Mouse (Mus musculus): ENCODE measurements around the gene D330045A20Rik. TPM values are rescaled to one million over a fixed set of nuclear protein-coding genes. Genes with fewer than 3 reads are reported as not detected.
"Not testable (repeated sequence)": the region's sequence is repeated elsewhere in the genome, so short reads cannot be mapped to it uniquely, and the experiment has no call there.

Gene D330045A20Rik
- total and polyA plus RNA-seq, 3 experiments: 2.7 to 3.1 TPM; not detected in 1

DNA sequence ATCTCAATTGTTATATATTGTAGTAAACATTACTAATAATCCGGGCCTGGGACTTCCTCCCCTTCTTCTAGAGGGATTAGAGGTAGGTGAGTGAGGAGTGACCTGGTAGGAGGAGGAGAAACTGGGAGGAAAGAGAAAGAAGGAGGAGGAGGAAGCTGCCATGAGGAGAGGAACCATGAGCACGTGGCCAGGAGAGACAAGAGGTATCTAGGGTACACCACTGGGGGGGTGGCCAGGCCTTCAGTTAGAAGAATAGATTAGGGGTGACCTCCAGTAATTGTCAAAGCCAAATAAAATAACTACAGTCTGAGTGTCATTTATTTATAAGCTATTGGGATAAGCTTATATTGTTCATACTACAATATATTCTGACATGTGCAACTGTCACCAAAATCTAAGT is 45.0 kb upstream of the D330045A20Rik start:
- Histone ChIP-seq H3K9ac (ENCODE audit: control insufficient read depth, low read depth, low read length, poor library complexity, severe bottlenecking) (no peak overlapping the region), H3K36me3 (ENCODE audit: control insufficient read depth in 1 of 2, insufficient read depth in 2 of 2, low read length in 2 of 2) (peaks cover 0 to 4% of the 10 kb centered on the region in 2 experiments; a peak in 2 of 4 replicates), H3K27ac (ENCODE audit: control insufficient read depth, low read depth, low read length) (no peak overlapping the region), H3K79me2 (ENCODE audit: control insufficient read depth, insufficient read depth, low read length, poor library complexity) (no peaks in the 10 kb centered on the region), H3K4me1 (ENCODE audit: control insufficient read depth in 1 of 2, insufficient read depth in 2 of 2, low read length in 2 of 2) (0 out of 4 replicates have a peak, but pooled peaks cover 0 to 3% of the 10 kb centered on the region in 2 experiments), H3K9me3 (replicated peaks; ENCODE audit: insufficient read depth, low read length) (no peaks in the 10 kb centered on the region), H3K4me3 (ENCODE audit: control insufficient read depth in 1 of 2, insufficient read depth in 1 of 2, low read depth in 2 of 2, low read length in 2 of 2) (no peak overlapping the region), H3K27me3 (ENCODE audit: control insufficient read depth in 1 of 2, insufficient read depth in 2 of 2, low read length in 2 of 2) (no peaks in the 10 kb centered on the region)
- peak; percentile 31 for DNase-seq (ENCODE audit: low read depth, low spot score)
- TF ChIP-seq MAX (IDR thresholded peaks at IDR 0.05; ENCODE audit: low read length) (peak; percentile 74), USF2 (IDR thresholded peaks at IDR 0.05; ENCODE audit: borderline replicate concordance in 1 of 2, insufficient read depth in 1 of 2, low read depth in 1 of 2, low read length in 2 of 2) (no peak), MYC (IDR thresholded peaks at IDR 0.05; ENCODE audit: low read depth, low read length) (peak; percentile 80), GATA1 (IDR thresholded peaks at IDR 0.05; ENCODE audit: low read depth, low read length) (0 out of 2 replicates have a peak, but pooled peaks have one; percentile 25), TBP (IDR thresholded peaks at IDR 0.05; ENCODE audit: low read depth, low read length) (no peak), EP300 (IDR thresholded peaks at IDR 0.05; ENCODE audit: low read depth in 1 of 2, low read length in 2 of 2) (peak in 1 of 2 experiments; percentile 50; a peak in 2 of 4 replicates), USF1 (IDR thresholded peaks at IDR 0.05; ENCODE audit: low read depth, low read length) (peak; percentile 56; the same call in 1 of the 2 replicates)

DNA sequence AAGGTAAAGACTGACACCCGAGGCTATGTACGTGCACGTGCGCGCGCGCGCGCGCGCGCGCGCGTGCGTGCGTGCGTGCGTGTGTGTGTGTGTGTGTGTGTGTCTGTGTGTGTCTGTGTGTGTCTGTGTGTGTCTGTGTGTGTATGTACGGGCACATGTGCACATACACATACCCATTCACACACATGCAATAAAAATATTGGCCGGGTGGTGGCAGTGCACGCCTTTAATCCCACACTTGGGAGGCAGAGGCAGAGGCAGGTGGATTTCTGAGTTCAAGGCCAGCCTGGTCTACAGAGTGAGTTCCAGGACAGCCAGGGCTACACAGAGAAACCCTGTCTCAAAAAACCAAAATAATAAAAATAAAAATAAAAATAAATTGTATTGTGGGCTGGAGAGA is 39.1 kb upstream of the D330045A20Rik start:
- H3K4me3 ChIP-seq (ENCODE audit: control insufficient read depth in 1 of 2, insufficient read depth in 1 of 2, low read depth in 2 of 2, low read length in 2 of 2); H3K4me1 ChIP-seq (ENCODE audit: control insufficient read depth in 1 of 2, insufficient read depth in 2 of 2, low read length in 2 of 2); H3K27me3 ChIP-seq (ENCODE audit: control insufficient read depth in 1 of 2, insufficient read depth in 2 of 2, low read length in 2 of 2); H3K9ac ChIP-seq (ENCODE audit: control insufficient read depth, low read depth, low read length, poor library complexity, severe bottlenecking); H3K36me3 ChIP-seq (ENCODE audit: control insufficient read depth in 1 of 2, insufficient read depth in 2 of 2, low read length in 2 of 2); H3K27ac ChIP-seq (ENCODE audit: control insufficient read depth, low read depth, low read length); H3K9me3 ChIP-seq (replicated peaks; ENCODE audit: insufficient read depth, low read length); H3K79me2 ChIP-seq (ENCODE audit: control insufficient read depth, insufficient read depth, low read length, poor library complexity): not testable (repeated sequence)
- TF ChIP-seq SMC3 (IDR thresholded peaks at IDR 0.05; ENCODE audit: low read depth, low read length) (peak; percentile 69), CTCF (IDR thresholded peaks at IDR 0.05 in 2 of 3, conservative IDR thresholded peaks at IDR 0.05 in 1 of 3; ENCODE audit: control insufficient read depth in 1 of 3, insufficient read depth in 1 of 3, low read depth in 2 of 3, low read length in 3 of 3, poor library complexity in 1 of 3, severe bottlenecking in 1 of 3) (peak in 2 of 3 experiments; percentile 51 to 61; a peak in 5 of 6 replicates), ZC3H11A (IDR thresholded peaks at IDR 0.05; ENCODE audit: low read depth, low read length) (peak; percentile 56), RAD21 (IDR thresholded peaks at IDR 0.05; ENCODE audit: low read depth, low read length) (peak; percentile 57)
- peak; percentile 58 for DNase-seq (ENCODE audit: low read depth, low spot score)

DNA sequence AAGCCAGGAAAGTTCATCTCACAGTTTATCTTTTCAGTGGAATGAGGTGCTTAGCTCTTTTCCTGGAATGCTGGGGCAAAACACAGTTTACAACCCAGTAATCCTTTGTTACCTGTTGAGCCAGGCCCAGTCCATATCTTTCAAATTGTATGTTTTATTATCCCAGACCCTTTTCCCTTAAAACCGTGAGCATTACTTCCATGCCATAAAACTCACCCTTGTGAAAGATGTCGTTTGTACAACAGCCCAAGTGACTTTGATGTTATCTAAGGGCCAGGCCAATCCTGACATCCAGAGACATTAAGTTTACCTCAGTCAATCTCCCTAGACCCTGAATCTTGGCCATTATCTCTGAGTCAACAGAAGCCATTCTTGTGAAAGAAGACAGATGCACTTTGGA is 23.4 kb upstream of the D330045A20Rik start:
- Histone ChIP-seq H3K9ac (ENCODE audit: control insufficient read depth, low read depth, low read length, poor library complexity, severe bottlenecking) (no peak overlapping the region), H3K36me3 (ENCODE audit: control insufficient read depth in 1 of 2, insufficient read depth in 2 of 2, low read length in 2 of 2) (no peaks in the 10 kb centered on the region), H3K79me2 (ENCODE audit: control insufficient read depth, insufficient read depth, low read length, poor library complexity) (no peaks in the 10 kb centered on the region), H3K4me3 (ENCODE audit: control insufficient read depth in 1 of 2, insufficient read depth in 1 of 2, low read depth in 2 of 2, low read length in 2 of 2) (no peak overlapping the region), H3K27me3 (ENCODE audit: control insufficient read depth in 1 of 2, insufficient read depth in 2 of 2, low read length in 2 of 2) (peaks cover 0 to 2% of the 10 kb centered on the region in 2 experiments; a peak in 1 of 4 replicates), H3K27ac (ENCODE audit: control insufficient read depth, low read depth, low read length) (no peak overlapping the region), H3K4me1 (ENCODE audit: control insufficient read depth in 1 of 2, insufficient read depth in 2 of 2, low read length in 2 of 2) (no peaks in the 10 kb centered on the region), H3K9me3 (replicated peaks; ENCODE audit: insufficient read depth, low read length) (no peaks in the 10 kb centered on the region)
- TF ChIP-seq CHD2 (IDR thresholded peaks at IDR 0.05; ENCODE audit: low read length): no peak
- no peak for TF ChIP-seq USF2 (IDR thresholded peaks at IDR 0.05; ENCODE audit: borderline replicate concordance in 1 of 2, insufficient read depth in 1 of 2, low read depth in 1 of 2, low read length in 2 of 2)
- TF ChIP-seq POLR2A (IDR thresholded peaks at IDR 0.05; ENCODE audit: control insufficient read depth in 1 of 2, insufficient read depth in 1 of 2, low read depth in 1 of 2, low read length in 2 of 2, poor library complexity in 1 of 2): no peak
- TF ChIP-seq MYC (IDR thresholded peaks at IDR 0.05; ENCODE audit: low read depth, low read length): no peak
- TF ChIP-seq USF1 (IDR thresholded peaks at IDR 0.05; ENCODE audit: low read depth, low read length): no peak
- TF ChIP-seq GABPA (IDR thresholded peaks at IDR 0.05; ENCODE audit: low read depth, low read length): no peak
- TF ChIP-seq MAFK (IDR thresholded peaks at IDR 0.05; ENCODE audit: borderline replicate concordance, low read depth, low read length): no peak
- no peak for TF ChIP-seq ZNF384 (IDR thresholded peaks at IDR 0.05; ENCODE audit: low read depth, low read length)
- no peak for TF ChIP-seq RCOR1 (IDR thresholded peaks at IDR 0.05; ENCODE audit: low read depth, low read length)
- TF ChIP-seq TCF12 (IDR thresholded peaks at IDR 0.05; ENCODE audit: low read depth, low read length): no peak
- no peak for TF ChIP-seq ZKSCAN1 (IDR thresholded peaks at IDR 0.05; ENCODE audit: low read depth, low read length)
- no peak for TF ChIP-seq CHD1 (IDR thresholded peaks at IDR 0.05; ENCODE audit: low read depth, low read length)
- TF ChIP-seq TBP (IDR thresholded peaks at IDR 0.05; ENCODE audit: low read depth, low read length): no peak
- no peak for TF ChIP-seq KAT2A (conservative IDR thresholded peaks at IDR 0.05; ENCODE audit: low read depth, low read length)
- TF ChIP-seq MEF2A (IDR thresholded peaks at IDR 0.05; ENCODE audit: extremely low read depth, insufficient replicate concordance, low read depth, low read length, poor library complexity, severe bottlenecking): no peak
- no peak for TF ChIP-seq SMC3 (IDR thresholded peaks at IDR 0.05; ENCODE audit: low read depth, low read length)
- no peak for TF ChIP-seq MAX (IDR thresholded peaks at IDR 0.05; ENCODE audit: low read length)
- TF ChIP-seq EP300 (IDR thresholded peaks at IDR 0.05; ENCODE audit: low read depth in 1 of 2, low read length in 2 of 2): no peak
- no peak for TF ChIP-seq ZC3H11A (IDR thresholded peaks at IDR 0.05; ENCODE audit: low read depth, low read length)
- no peak for DNase-seq (ENCODE audit: low read depth, low spot score)

Measured in MEL (cell line).